In genomic region chr10:127537854-127538583, GRCm38 (mm10) we compare ENCODE assay signal across 9 mouse cellular contexts. TPM values are rescaled to one million over a fixed set of nuclear protein-coding genes. Genes with fewer than 3 reads are reported as not detected.
DNase-seq lines count a peak whose midpoint lies in the region; ATAC-seq and TF ChIP-seq lines count a peak whose summit lies in the region.
"Had no signal": no experiment of that assay in that cellular context is flagged by ENCODE, and none has a peak within 500 bp of the region (broad histone marks: within the 10 kb centered on the region; RNA-seq: fewer than 3 reads in every experiment).

No protein-coding gene starts in this region.

- H3K4me3 ChIP-seq in intestine, postnatal 0 days (ENCODE audit: low read depth, low read length), result no peak overlapping the region
- H3K4me3 ChIP-seq in midbrain, embryonic 16.5 days (ENCODE audit: low read depth, low read length), result no peak overlapping the region

- no peak overlapping the region for H3K9ac ChIP-seq in intestine, postnatal 0 days (ENCODE audit: low read depth, low read length)
- no peak overlapping the region for H3K9ac ChIP-seq in midbrain, embryonic 16.5 days (ENCODE audit: low read depth, low read length)

- peaks cover 3% of the 10 kb centered on the region; the same call in 1 of the 2 replicates for H3K4me1 ChIP-seq in intestine, postnatal 0 days (replicated peaks; ENCODE audit: control insufficient read depth, insufficient read depth, low read length)
- peaks cover 34% of the 10 kb centered on the region for H3K4me1 ChIP-seq in midbrain, embryonic 16.5 days (ENCODE audit: control insufficient read depth, insufficient read depth, low read length)

- no peak for ATAC-seq in frontal cortex, adult (ENCODE audit: low TSS enrichment)
- peak; percentile 17; the same call in 1 of the 2 replicates for ATAC-seq in intestine, postnatal 0 days
- peak; percentile 26 for ATAC-seq in midbrain, embryonic 16.5 days

- DNase-seq in frontal cortex, adult 2 months (ENCODE audit: extremely low spot score in 1 of 2, low spot score in 1 of 2), result peak; percentile 64 to 93
- DNase-seq in cerebellum, postnatal 14 days, result peak; percentile 92 to 94
- peak; percentile 81 for DNase-seq in gastrocnemius, adult 18-20 months (ENCODE audit: low spot score)
- DNase-seq in left cerebral cortex, postnatal 4 days, result peak; percentile 86
- peak; percentile 51 to 74 for DNase-seq in spleen, adult 18-20 months

- intact Hi-C loops in left cerebral cortex, postnatal 4 days (cut with DNase I), result loop anchor here (2.0 to 10.0 kb wide), 2 partner anchors 29 to 203 kb away; no protein-coding TSS in a partner anchor

- peak; percentile 92 for TF ChIP-seq CTCF in intestine, postnatal 0 days (IDR thresholded peaks at IDR 0.05; ENCODE audit: low read depth)

- no peaks in the 10 kb centered on the region for H3K9me3 ChIP-seq in intestine, postnatal 0 days (ENCODE audit: control insufficient read depth)
- no peaks in the 10 kb centered on the region for H3K9me3 ChIP-seq in midbrain, embryonic 16.5 days (replicated peaks; ENCODE audit: control insufficient read depth, low read length, poor library complexity, severe bottlenecking)

- no peak overlapping the region for H3K4me2 ChIP-seq in intestine, postnatal 0 days (replicated peaks; ENCODE audit: low read depth)
- H3K4me2 ChIP-seq in midbrain, embryonic 16.5 days (ENCODE audit: low read length), result no peak overlapping the region

- no peak overlapping the region for H3K27ac ChIP-seq in intestine, postnatal 0 days (ENCODE audit: low read depth, low read length)
- H3K27ac ChIP-seq in midbrain, embryonic 16.5 days (ENCODE audit: low read length), result peak overlapping the region; percentile 59
- H3K27ac ChIP-seq: macrophage had no signal

- H3K27me3 ChIP-seq in intestine, postnatal 0 days (replicated peaks; ENCODE audit: control insufficient read depth, insufficient read depth, low read length), result peaks cover 40% of the 10 kb centered on the region
- H3K27me3 ChIP-seq in midbrain, embryonic 16.5 days (ENCODE audit: control insufficient read depth, insufficient read depth, low read depth, low read length), result peaks cover 10% of the 10 kb centered on the region

- WGBS in intestine, postnatal 0 days, result 32% methylated on average over 7 of the region's 7 CpGs
- WGBS in midbrain, embryonic 16.5 days, result 22% methylated on average over 7 of the region's 7 CpGs

- peaks cover 46% of the 10 kb centered on the region for H3K36me3 ChIP-seq in intestine, postnatal 0 days (ENCODE audit: control insufficient read depth, insufficient read depth)
- peaks cover 31% of the 10 kb centered on the region for H3K36me3 ChIP-seq in midbrain, embryonic 16.5 days (ENCODE audit: control insufficient read depth, insufficient read depth, low read length)

RNA-seq across cellular contexts. Expression of gene Nxph4, which starts 3.7 kb away (rescaled TPM):
- polyA plus RNA-seq in frontal cortex, adult 2 months (2012; rRNA removed), result 9.3 and 12.1 TPM in 2 replicates
- under 1 TPM; 0.14 to 0.36 TPM for total RNA-seq in gastrocnemius, adult 18-20 months (2021)
- polyA plus RNA-seq in intestine, postnatal 0 days (2015; fragmentation: Nextera tagmentation; extraction: Ambion mirVana), result 2.9 and 4.5 TPM in 2 replicates
- total RNA-seq in left cerebral cortex, postnatal 4 days (2021), result 10 to 100 TPM; 12.9 to 14.4 TPM
- polyA plus RNA-seq in midbrain, embryonic 16.5 days (2015; fragmentation: Nextera tagmentation; extraction: Ambion mirVana), result 62.1 and 66.7 TPM in 2 replicates
- polyA plus RNA-seq: macrophage had no signal

RNA-seq across cellular contexts. Expression of gene Shmt2, which starts 15.8 kb away (rescaled TPM):
- polyA plus RNA-seq in frontal cortex, adult 2 months (2012; rRNA removed), result 45.3 and 46.6 TPM in 2 replicates
- total RNA-seq in gastrocnemius, adult 18-20 months (2021), result 10 to 100 TPM; 25.8 to 25.9 TPM
- 26.2 and 26.7 TPM in 2 replicates for polyA plus RNA-seq in intestine, postnatal 0 days (2015; fragmentation: Nextera tagmentation; extraction: Ambion mirVana)
- total RNA-seq in left cerebral cortex, postnatal 4 days (2021), result 10 to 100 TPM; 39.7 to 39.9 TPM
- polyA plus RNA-seq in midbrain, embryonic 16.5 days (2015; fragmentation: Nextera tagmentation; extraction: Ambion mirVana), result 45.0 and 45.6 TPM in 2 replicates

RNA-seq across cellular contexts. Expression of gene Ndufa4l2, which starts 23.3 kb away (rescaled TPM):
- polyA plus RNA-seq in frontal cortex, adult 2 months (2012; rRNA removed), result 10.3 and 10.8 TPM in 2 replicates
- total RNA-seq in gastrocnemius, adult 18-20 months (2021), result 10 to 100 TPM; 10.1 to 13.7 TPM
- polyA plus RNA-seq in intestine, postnatal 0 days (2015; fragmentation: Nextera tagmentation; extraction: Ambion mirVana), result 19.9 and 21.9 TPM in 2 replicates
- total RNA-seq in left cerebral cortex, postnatal 4 days (2021), result 1 to 10 TPM; 4.9 to 7.5 TPM
- polyA plus RNA-seq in midbrain, embryonic 16.5 days (2015; fragmentation: Nextera tagmentation; extraction: Ambion mirVana), result 17.6 and 19.7 TPM in 2 replicates
- polyA plus RNA-seq: macrophage had no signal

RNA-seq across cellular contexts. Expression of gene Stac3, which starts 36.5 kb away (rescaled TPM):
- 8.8 and 9.8 TPM in 2 replicates for polyA plus RNA-seq in frontal cortex, adult 2 months (2012; rRNA removed)
- total RNA-seq in gastrocnemius, adult 18-20 months (2021), result 100 to 1,000 TPM; 381 to 402 TPM
- polyA plus RNA-seq in intestine, postnatal 0 days (2015; fragmentation: Nextera tagmentation; extraction: Ambion mirVana), result 0.17 TPM in 1 of 2 replicates, not detected in the other
- 1 to 10 TPM; 5.1 to 5.2 TPM for total RNA-seq in left cerebral cortex, postnatal 4 days (2021)
- 1.3 and 2.1 TPM in 2 replicates for polyA plus RNA-seq in midbrain, embryonic 16.5 days (2015; fragmentation: Nextera tagmentation; extraction: Ambion mirVana)
